Mouse (Mus musculus) intestine, postnatal 0 days (tissue): ENCODE measurements at regions not wholly inside any gene's neighbourhood (a gene's known extent, or its start where the extent isn't known, plus 50 kb on each side); places are given as distances from the start of the nearest gene placed in this dataset.
A peak's percentile ranks its signal among the peaks of the same experiment; 100 is the strongest.
"Not testable (repeated sequence)": the region's sequence is repeated elsewhere in the genome, so short reads cannot be mapped to it uniquely, and the experiment has no call there.

Source experiments
- ATAC-seq: fragments of 200-750 bp; cut with Nextera tagmentation; 2 replicates; pipeline ENCODE4 v1.8.0; 2017; ENCODE audit warnings: mild to moderate bottlenecking, moderate TSS enrichment, moderate library complexity
- H3K27ac ChIP-seq: fragments of 300-500 bp; sonication (generic); 2 replicates; pipeline ENCODE4 v1.5.1; 2014; ENCODE audit warnings: mild to moderate bottlenecking, low read depth, low read length, moderate library complexity
- H3K27me3 ChIP-seq: fragments of 300-500 bp; sonication (generic); replicated peaks from 2 replicates; pipeline ENCODE4 v1.6.1; 2014; ENCODE audit warnings: low read length, mixed read lengths; ENCODE audit not compliant: control insufficient read depth, insufficient read depth
- H3K36me3 ChIP-seq: fragments of 300-500 bp; sonication (generic); 2 replicates; pipeline ENCODE4 v1.6.1; 2014; ENCODE audit warnings: mild to moderate bottlenecking, moderate library complexity; ENCODE audit not compliant: control insufficient read depth, insufficient read depth
- H3K4me1 ChIP-seq: fragments of 300-500 bp; sonication (generic); replicated peaks from 2 replicates; pipeline ENCODE4 v1.6.1; 2014; ENCODE audit warnings: antibody characterized with exemption, low read length, mixed read lengths; ENCODE audit not compliant: control insufficient read depth, insufficient read depth
- H3K4me2 ChIP-seq: fragments of 300-500 bp; sonication (generic); replicated peaks from 2 replicates; pipeline ENCODE4 v1.6.1; 2014; ENCODE audit warnings: low read depth, mild to moderate bottlenecking, moderate library complexity
- H3K4me3 ChIP-seq: fragments of 300-500 bp; sonication (generic); 2 replicates; pipeline ENCODE4 v1.5.1; 2014; ENCODE audit warnings: low read depth, low read length
- H3K9ac ChIP-seq: fragments of 300-500 bp; sonication (generic); 2 replicates; pipeline ENCODE4 v1.6.1; 2014; ENCODE audit warnings: mild to moderate bottlenecking, low read depth, low read length
- H3K9me3 ChIP-seq: fragments of 300-500 bp; sonication (generic); 2 replicates; pipeline ENCODE4 v1.6.1; 2016; ENCODE audit warnings: mixed run types; ENCODE audit not compliant: control insufficient read depth
- CTCF ChIP-seq: sonication (generic); IDR thresholded peaks from 2 replicates; pipeline ENCODE4 v1.5.1; 2016; ENCODE audit warnings: low read depth, mild to moderate bottlenecking, control low read depth, antibody characterized with exemption, moderate library complexity
- WGBS: fragments of 180-500 bp; shearing (Covaris S2); extraction: QIAGEN DNeasy Blood & Tissue Kit; methylation state at CpG from one replicate; pipeline ENCODE4 v1.1.7; 2014; 5-methylcytosine and 5-hydroxymethylcytosine counted together

DNA sequence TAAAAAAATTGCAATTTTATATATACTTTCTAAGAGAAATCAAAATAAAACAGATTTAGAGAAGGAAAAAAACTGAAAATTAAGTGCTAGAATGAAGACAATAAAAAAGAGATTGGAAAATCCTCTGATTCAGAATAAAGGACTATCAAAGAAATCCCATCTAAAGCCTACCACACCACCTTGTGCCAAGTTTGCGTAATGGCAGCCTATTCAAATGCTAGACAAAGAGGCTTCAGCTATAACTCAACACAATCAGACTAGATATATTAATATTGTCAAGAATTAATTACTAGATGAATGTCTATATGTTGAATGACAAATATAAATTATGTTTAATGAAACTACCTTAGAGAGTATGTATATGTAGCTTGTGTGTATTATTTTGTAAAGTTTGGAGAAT is 221.9 kb upstream of the Ascc3 start:
- no peak overlapping the region for H3K4me3 ChIP-seq
- no peak overlapping the region for H3K27ac ChIP-seq

DNA sequence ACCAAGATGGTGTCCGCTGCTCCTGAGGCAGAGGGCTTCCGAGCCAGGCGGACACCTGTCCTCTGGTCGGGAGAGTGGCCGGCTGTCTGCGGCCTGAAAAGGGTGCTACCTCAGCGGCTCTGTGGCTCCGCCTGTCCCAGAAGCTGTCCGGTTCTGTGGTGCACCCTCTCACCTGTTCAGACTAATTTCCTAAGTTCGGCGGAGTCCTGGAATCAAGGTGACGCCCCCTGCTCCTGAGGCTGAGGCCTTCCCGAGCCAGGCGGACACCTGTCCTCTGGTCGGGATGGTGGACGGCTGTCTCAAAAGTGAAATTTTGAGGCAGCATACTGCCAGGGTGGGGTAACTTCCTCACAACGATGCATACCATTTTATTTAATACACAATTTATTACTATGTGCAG is 199.9 kb upstream of the Ascc3 start:
- 92% methylated on average over 17 of the region's 17 CpGs for WGBS
- not testable (repeated sequence) for H3K36me3 ChIP-seq, H3K9me3 ChIP-seq, H3K27me3 ChIP-seq, ATAC-seq, H3K27ac ChIP-seq, H3K4me1 ChIP-seq, H3K4me3 ChIP-seq, H3K9ac ChIP-seq, H3K4me2 ChIP-seq

More for the DNA sequence above, 221.9 kb upstream of the Ascc3 start:
- Histone ChIP-seq H3K9ac (no peak overlapping the region), H3K4me2 (no peak overlapping the region), H3K36me3 (no peaks in the 10 kb centered on the region), H3K27me3 (no peaks in the 10 kb centered on the region), H3K4me1 (no peaks in the 10 kb centered on the region), H3K9me3 (no peaks in the 10 kb centered on the region)
- 63% methylated on average over 1 of the region's 1 CpGs for WGBS
- TF ChIP-seq CTCF, result peak; percentile 55
- ATAC-seq, result no peak
